Mouse (Mus musculus) testis, adult 2 months (tissue): ENCODE results near the gene Vmn1r55.
"Not testable (repeated sequence)": the region's sequence is repeated elsewhere in the genome, so short reads cannot be mapped to it uniquely, and the experiment has no call there.

ENCODE experiments used
- CTCF ChIP-seq: fragments of 200-500 bp; IDR thresholded peaks from 2 replicates; pipeline ENCODE4 v1.5.1; 2012; ENCODE audit warnings: low read depth, mild to moderate bottlenecking, inconsistent platforms, low read length, moderate library complexity; ENCODE audit not compliant: control insufficient read depth, insufficient read depth, insufficient replicate concordance
- POLR2A ChIP-seq: fragments of 200-500 bp; IDR thresholded peaks from 2 replicates; pipeline ENCODE4 v1.6.1; 2012; ENCODE audit warnings: low read depth, mild to moderate bottlenecking, inconsistent platforms, low read length, moderate library complexity; ENCODE audit not compliant: control insufficient read depth

DNA sequence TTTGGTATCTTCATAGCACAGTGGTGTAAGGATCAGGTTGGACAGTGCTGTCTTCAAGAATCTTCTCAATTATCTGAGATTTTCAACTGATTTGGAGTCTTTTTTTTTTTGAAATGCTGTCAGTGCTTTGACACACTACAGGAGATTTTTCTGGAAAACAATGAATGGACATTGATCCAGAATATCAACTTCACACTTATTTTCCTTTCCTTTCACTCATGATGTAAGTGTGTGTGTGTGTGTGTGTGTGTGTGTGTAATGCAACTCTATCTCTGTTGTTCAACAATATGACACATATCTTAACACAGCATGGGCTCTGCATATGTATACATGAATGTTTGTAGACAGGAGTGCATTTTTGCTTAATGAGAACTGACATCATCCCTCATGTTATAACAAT, 47.2 kb upstream of the Vmn1r55 start, which contains the start of gene Vmn1r56:
- not testable (repeated sequence) for TF ChIP-seq CTCF, POLR2A
